Mouse (Mus musculus): ENCODE results near the gene Sertad3. TPM values are rescaled to one million over a fixed set of nuclear protein-coding genes. Genes with fewer than 3 reads are reported as not detected.

The Sertad3 gene
- polyA plus RNA-seq, 1 experiment = 11.8 TPM

DNA sequence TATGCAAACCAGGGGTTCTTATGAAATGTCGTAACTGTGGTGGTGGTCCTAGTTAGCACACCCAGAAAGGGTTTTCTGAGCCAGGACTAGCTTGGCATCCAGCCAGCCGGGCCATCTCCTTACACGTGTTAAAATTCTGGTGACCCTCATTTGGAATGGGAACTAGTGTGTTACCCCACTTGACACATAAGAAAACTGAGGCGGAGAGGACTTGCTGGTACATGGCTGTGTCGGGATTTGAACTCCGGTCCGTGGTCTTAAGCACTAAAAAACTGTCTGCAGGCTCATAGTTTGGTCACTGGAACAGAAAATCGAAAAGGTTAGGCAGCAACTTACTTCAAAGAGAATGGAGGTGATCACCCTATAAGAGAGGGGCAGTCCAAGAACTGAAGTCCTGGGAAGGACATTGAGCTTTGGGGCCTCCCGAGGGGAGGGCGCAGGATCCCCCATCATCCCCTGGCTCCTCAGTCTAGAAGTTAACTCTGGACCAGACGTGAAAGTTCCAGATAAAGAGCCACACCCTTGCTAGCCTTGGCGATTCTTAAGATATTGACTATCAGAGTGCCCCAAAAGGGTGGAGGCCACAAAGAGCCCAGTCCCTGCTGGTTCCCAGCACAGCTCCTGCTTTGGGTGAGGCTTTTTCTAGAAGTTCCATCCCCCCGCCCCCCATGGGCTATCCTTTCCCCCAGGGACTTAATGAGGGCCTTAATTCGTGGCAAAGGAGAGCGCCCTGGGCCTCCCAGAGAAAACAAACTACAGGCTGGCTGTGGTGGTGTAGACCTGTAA, 25.0 kb upstream of the Sertad3 start:
- Histone ChIP-seq H3K27ac (ENCODE audit: insufficient read depth, low read length) (peak overlapping the region; percentile 53), H3K27me3 (ENCODE audit: control insufficient read depth, insufficient read depth, low read length, poor library complexity, severe bottlenecking) (no peaks in the 10 kb centered on the region; the same call in 1 of the 2 replicates)
- TF ChIP-seq CTCF (IDR thresholded peaks at IDR 0.05; ENCODE audit: low read depth, low read length) (no peak), EP300 (IDR thresholded peaks at IDR 0.05; ENCODE audit: insufficient read depth, low read depth, low read length) (no peak), POLR2A (IDR thresholded peaks at IDR 0.05; ENCODE audit: insufficient read depth, low read length) (no peak)

DNA sequence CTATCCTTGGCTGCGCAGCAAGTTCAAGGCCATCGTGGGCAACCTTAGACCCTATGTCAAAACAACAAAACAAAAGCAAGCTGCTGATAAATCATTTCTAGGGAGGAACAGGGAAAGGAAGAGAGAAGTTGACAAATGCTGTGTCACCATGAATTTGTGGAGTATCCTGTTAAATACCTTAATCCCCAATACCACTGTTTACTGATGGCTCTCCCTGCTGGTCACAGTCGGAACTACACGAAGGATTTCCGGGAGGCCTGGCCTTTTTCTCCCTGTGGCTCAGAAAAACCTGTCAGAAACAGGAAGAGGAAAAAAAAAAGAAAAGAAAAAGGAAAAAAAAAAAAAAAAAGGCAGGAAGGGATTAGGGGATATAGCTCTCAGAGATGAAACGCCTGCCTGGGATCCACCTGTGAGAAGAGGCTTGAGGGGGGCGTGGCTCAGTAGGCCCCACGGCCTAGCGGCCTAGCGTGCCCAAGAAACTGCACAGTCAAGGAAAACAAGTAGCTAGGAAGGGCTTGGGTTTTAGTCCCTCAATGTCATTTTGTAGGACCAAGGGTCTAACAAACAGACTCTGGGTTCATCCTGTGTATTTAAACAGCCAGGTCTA, 24.2 kb upstream of the Sertad3 start:
- Histone ChIP-seq H3K4me1 (ENCODE audit: control insufficient read depth, insufficient read depth, low read length) (no peaks in the 10 kb centered on the region), H3K9ac (ENCODE audit: low read depth, poor library complexity, severe bottlenecking) (peak overlapping the region; percentile 32; the same call in 1 of the 2 replicates), H3K36me3 (ENCODE audit: control insufficient read depth, insufficient read depth, low read length, poor library complexity, severe bottlenecking) (no peaks in the 10 kb centered on the region), H3K4me3 (ENCODE audit: low read depth, low read length) (no peak overlapping the region), H3K27me3 (ENCODE audit: control insufficient read depth, insufficient read depth, low read length, poor library complexity, severe bottlenecking) (no peaks in the 10 kb centered on the region; the same call in 1 of the 2 replicates), H3K27ac (ENCODE audit: insufficient read depth, low read length) (peak overlapping the region; percentile 53), H3K9me3 (replicated peaks; ENCODE audit: control insufficient read depth, insufficient read depth, low read length, poor library complexity, severe bottlenecking) (no peaks in the 10 kb centered on the region)
- TF ChIP-seq EP300 (IDR thresholded peaks at IDR 0.05; ENCODE audit: insufficient read depth, low read depth, low read length) = no peak
- no peak for TF ChIP-seq POLR2A (IDR thresholded peaks at IDR 0.05; ENCODE audit: insufficient read depth, low read length)
- TF ChIP-seq CTCF (IDR thresholded peaks at IDR 0.05; ENCODE audit: low read depth, low read length) = peak; percentile 43

More for the DNA sequence above, 25.0 kb upstream of the Sertad3 start:
- Histone ChIP-seq H3K36me3 (ENCODE audit: control insufficient read depth, insufficient read depth, low read length, poor library complexity, severe bottlenecking) (no peaks in the 10 kb centered on the region), H3K9me3 (replicated peaks; ENCODE audit: control insufficient read depth, insufficient read depth, low read length, poor library complexity, severe bottlenecking) (no peaks in the 10 kb centered on the region), H3K4me3 (ENCODE audit: low read depth, low read length) (peak overlapping the region; percentile 72), H3K9ac (ENCODE audit: low read depth, poor library complexity, severe bottlenecking) (peak overlapping the region; percentile 32), H3K4me1 (ENCODE audit: control insufficient read depth, insufficient read depth, low read length) (no peaks in the 10 kb centered on the region)

DNA sequence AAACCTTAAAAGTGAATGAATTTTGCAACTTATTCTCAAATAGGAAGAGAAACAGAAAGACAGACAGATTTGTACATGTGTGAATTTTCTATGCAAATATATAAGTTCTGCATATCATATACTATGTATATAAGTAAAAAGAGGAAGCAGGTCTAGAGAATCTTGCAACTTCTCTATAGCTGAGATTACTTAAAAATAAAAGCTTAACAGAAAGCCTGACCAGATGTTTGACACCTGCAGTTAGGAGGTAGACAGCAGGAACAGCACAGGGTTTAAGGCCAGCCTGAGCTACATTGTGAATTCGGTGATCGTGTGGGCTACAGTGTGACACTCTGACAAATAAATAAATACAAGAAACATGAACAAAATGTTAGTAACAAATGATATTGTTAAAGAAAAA, 22.2 kb upstream of the Sertad3 start:
- Histone ChIP-seq H3K27me3 (ENCODE audit: control insufficient read depth, insufficient read depth, low read length, poor library complexity, severe bottlenecking) (no peaks in the 10 kb centered on the region), H3K4me3 (ENCODE audit: low read depth, low read length) (no peak overlapping the region), H3K4me1 (ENCODE audit: control insufficient read depth, insufficient read depth, low read length) (no peaks in the 10 kb centered on the region), H3K9me3 (replicated peaks; ENCODE audit: control insufficient read depth, insufficient read depth, low read length, poor library complexity, severe bottlenecking) (no peaks in the 10 kb centered on the region), H3K36me3 (ENCODE audit: control insufficient read depth, insufficient read depth, low read length, poor library complexity, severe bottlenecking) (no peaks in the 10 kb centered on the region), H3K9ac (ENCODE audit: low read depth, poor library complexity, severe bottlenecking) (no peak overlapping the region), H3K27ac (ENCODE audit: insufficient read depth, low read length) (no peak overlapping the region)
- TF ChIP-seq POLR2A (IDR thresholded peaks at IDR 0.05; ENCODE audit: insufficient read depth, low read length) = no peak
- no peak for TF ChIP-seq CTCF (IDR thresholded peaks at IDR 0.05; ENCODE audit: low read depth, low read length)
- TF ChIP-seq EP300 (IDR thresholded peaks at IDR 0.05; ENCODE audit: insufficient read depth, low read depth, low read length) = no peak

DNA sequence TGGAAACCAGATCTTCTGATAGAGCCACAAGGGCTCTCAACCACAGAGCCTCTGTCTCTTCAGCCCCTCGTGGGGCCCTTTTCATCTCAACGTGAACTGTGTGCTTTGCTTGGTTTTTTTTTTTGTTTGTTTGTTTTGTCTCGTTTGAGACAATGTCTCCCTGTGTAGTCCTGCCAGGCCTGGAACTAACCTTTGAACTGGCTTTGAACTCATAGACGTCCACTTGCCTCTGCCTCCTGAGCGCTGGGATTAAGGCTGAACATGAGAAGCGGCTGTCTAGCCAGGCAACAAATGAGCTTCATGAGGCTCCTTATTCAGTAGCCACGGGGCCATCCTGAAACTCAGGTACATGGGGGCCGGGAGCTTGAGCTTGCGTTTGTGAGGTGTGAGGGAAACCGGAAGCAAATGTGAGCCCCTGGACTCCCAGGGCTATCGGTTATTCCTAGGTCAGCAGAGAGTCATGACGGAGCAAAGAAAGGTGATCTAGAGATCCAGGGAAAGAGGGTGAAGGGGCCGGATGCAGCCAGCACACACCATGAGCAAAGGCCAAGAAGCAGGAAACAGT, 21.3 kb upstream of the Sertad3 start:
- Histone ChIP-seq H3K27ac (ENCODE audit: insufficient read depth, low read length) (no peak overlapping the region), H3K4me3 (ENCODE audit: low read depth, low read length) (no peak overlapping the region), H3K4me1 (ENCODE audit: control insufficient read depth, insufficient read depth, low read length) (no peaks in the 10 kb centered on the region), H3K27me3 (ENCODE audit: control insufficient read depth, insufficient read depth, low read length, poor library complexity, severe bottlenecking) (no peaks in the 10 kb centered on the region), H3K9me3 (replicated peaks; ENCODE audit: control insufficient read depth, insufficient read depth, low read length, poor library complexity, severe bottlenecking) (no peaks in the 10 kb centered on the region), H3K36me3 (ENCODE audit: control insufficient read depth, insufficient read depth, low read length, poor library complexity, severe bottlenecking) (no peaks in the 10 kb centered on the region), H3K9ac (ENCODE audit: low read depth, poor library complexity, severe bottlenecking) (no peak overlapping the region)
- TF ChIP-seq POLR2A (IDR thresholded peaks at IDR 0.05; ENCODE audit: insufficient read depth, low read length) (no peak), CTCF (IDR thresholded peaks at IDR 0.05; ENCODE audit: low read depth, low read length) (no peak), EP300 (IDR thresholded peaks at IDR 0.05; ENCODE audit: insufficient read depth, low read depth, low read length) (no peak)

DNA sequence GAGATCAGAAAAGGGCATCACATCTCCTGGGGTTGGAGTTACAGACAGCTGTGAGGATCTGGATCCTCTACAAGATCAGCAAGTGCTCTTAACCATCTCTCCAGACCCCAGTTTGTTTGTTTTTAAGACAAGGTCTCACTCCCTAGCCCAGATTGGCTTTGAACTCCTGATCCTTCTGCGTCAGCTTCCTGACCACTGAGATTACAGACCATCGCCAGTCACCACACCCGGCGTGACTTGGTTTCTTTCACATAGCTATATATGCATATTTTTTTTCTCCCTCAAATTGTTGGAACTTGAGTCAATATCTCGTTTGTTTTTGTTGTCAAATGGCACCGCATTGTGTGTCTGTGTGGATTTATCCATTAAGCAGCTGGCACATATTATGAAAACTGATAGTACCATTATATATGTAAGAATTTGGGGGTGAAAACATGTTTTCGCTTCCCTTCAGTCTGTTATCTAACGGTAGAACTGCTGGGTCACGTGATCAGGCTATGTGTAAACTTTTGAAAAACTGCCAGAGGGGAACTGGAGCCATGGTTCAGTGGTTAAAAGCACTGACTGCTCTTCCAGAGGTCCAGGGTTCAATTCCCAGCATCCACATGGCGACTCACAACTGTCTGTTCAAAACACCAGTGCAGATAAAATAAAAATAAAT, 19.0 kb upstream of the Sertad3 start:
- Histone ChIP-seq H3K4me3 (ENCODE audit: low read depth, low read length) (no peak overlapping the region), H3K9ac (ENCODE audit: low read depth, poor library complexity, severe bottlenecking) (no peak overlapping the region), H3K36me3 (ENCODE audit: control insufficient read depth, insufficient read depth, low read length, poor library complexity, severe bottlenecking) (no peaks in the 10 kb centered on the region), H3K27me3 (ENCODE audit: control insufficient read depth, insufficient read depth, low read length, poor library complexity, severe bottlenecking) (no peaks in the 10 kb centered on the region), H3K9me3 (replicated peaks; ENCODE audit: control insufficient read depth, insufficient read depth, low read length, poor library complexity, severe bottlenecking) (no peaks in the 10 kb centered on the region), H3K27ac (ENCODE audit: insufficient read depth, low read length) (no peak overlapping the region), H3K4me1 (ENCODE audit: control insufficient read depth, insufficient read depth, low read length) (no peaks in the 10 kb centered on the region)
- TF ChIP-seq POLR2A (IDR thresholded peaks at IDR 0.05; ENCODE audit: insufficient read depth, low read length) = no peak
- no peak for TF ChIP-seq EP300 (IDR thresholded peaks at IDR 0.05; ENCODE audit: insufficient read depth, low read depth, low read length)
- no peak for TF ChIP-seq CTCF (IDR thresholded peaks at IDR 0.05; ENCODE audit: low read depth, low read length)

All from ES-Bruce4 (cell line).